ENCODE assay signal across 22 mouse cellular contexts in the genomic region with DNA sequence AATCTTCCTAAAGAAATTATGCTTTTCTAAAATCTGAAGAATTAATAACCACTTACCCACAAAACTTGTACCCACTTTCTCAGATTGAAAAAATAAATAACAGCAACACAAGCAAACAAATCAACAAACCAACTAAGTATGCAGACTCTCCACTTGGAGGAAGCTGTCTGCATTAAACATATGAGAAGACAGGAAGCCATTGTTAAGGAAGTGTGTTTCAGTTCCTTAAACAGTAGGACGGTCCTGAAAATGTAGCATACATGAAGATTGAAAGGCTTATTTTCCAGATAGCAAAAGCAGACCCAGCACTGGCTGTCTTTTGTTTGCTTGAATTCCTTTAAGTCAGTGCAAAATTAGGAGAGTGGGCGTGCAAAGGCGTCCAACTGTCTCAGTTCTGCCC.
DNase-seq lines count a peak whose midpoint lies in the region; ATAC-seq and TF ChIP-seq lines count a peak whose summit lies in the region.
"Had no signal": no experiment of that assay in that cellular context is flagged by ENCODE, and none has a peak within 500 bp of the region (broad histone marks: within the 10 kb centered on the region; RNA-seq: fewer than 3 reads in every experiment).

No protein-coding gene starts in this region.

- no peak for TF ChIP-seq POLR2A in cerebellum, adult 2 months (IDR thresholded peaks at IDR 0.05; ENCODE audit: borderline replicate concordance, insufficient read depth, low read length)

- H3K9me3 ChIP-seq in forebrain, embryonic 14.5 days (replicated peaks; ENCODE audit: control insufficient read depth, low read length) = no peaks in the 10 kb centered on the region
- H3K9me3 ChIP-seq in forebrain, embryonic 13.5 days (replicated peaks) = no peaks in the 10 kb centered on the region

- H3K4me2 ChIP-seq in forebrain, embryonic 14.5 days (ENCODE audit: low read length) = 0 out of 2 replicates have a peak overlapping the region, but pooled peaks have one; percentile 5
- H3K4me2 ChIP-seq in forebrain, embryonic 13.5 days = no peak overlapping the region

- H3K4me1 ChIP-seq in forebrain, embryonic 14.5 days (ENCODE audit: control insufficient read depth, insufficient read depth, low read length) = 0 out of 2 replicates have a peak, but pooled peaks cover 9% of the 10 kb centered on the region
- H3K4me1 ChIP-seq in forebrain, embryonic 13.5 days = peaks cover 15% of the 10 kb centered on the region
- no peaks in the 10 kb centered on the region for H3K4me1 ChIP-seq in cerebellum, adult 2 months (ENCODE audit: control insufficient read depth, insufficient read depth, low read length)

- no peaks in the 10 kb centered on the region for H3K36me3 ChIP-seq in forebrain, embryonic 14.5 days (ENCODE audit: control insufficient read depth, insufficient read depth, low read length)
- no peaks in the 10 kb centered on the region for H3K36me3 ChIP-seq in forebrain, embryonic 13.5 days (ENCODE audit: poor library complexity, severe bottlenecking)
- H3K36me3 ChIP-seq: G1E had no signal

- H3K4me3 ChIP-seq in forebrain, embryonic 14.5 days (ENCODE audit: low read depth, low read length) = no peak overlapping the region
- no peak overlapping the region for H3K4me3 ChIP-seq in forebrain, embryonic 13.5 days
- H3K4me3 ChIP-seq in cerebellum, adult 2 months (replicated peaks; ENCODE audit: insufficient read depth, low read depth, low read length) = no peak overlapping the region

- 47% methylated on average over 3 of the region's 3 CpGs for whole genome bisulfite sequencing in forebrain, embryonic 14.5 days
- 60% methylated on average over 3 of the region's 3 CpGs for WGBS in forebrain, embryonic 13.5 days
- 68% methylated on average over 3 of the region's 3 CpGs for WGBS in cerebellum, adult 2 months

- H3K27me3 ChIP-seq in forebrain, embryonic 14.5 days (replicated peaks; ENCODE audit: control insufficient read depth, insufficient read depth, low read length) = no peaks in the 10 kb centered on the region
- H3K27me3 ChIP-seq in forebrain, embryonic 13.5 days = no peaks in the 10 kb centered on the region
- no peaks in the 10 kb centered on the region for H3K27me3 ChIP-seq in cerebellum, adult 2 months (ENCODE audit: control insufficient read depth, insufficient read depth, low read length)
- H3K27me3 ChIP-seq: CH12.LX had no signal

- ATAC-seq in forebrain, embryonic 14.5 days = no peak
- ATAC-seq in forebrain, embryonic 13.5 days = no peak
- peak; percentile 55; the same call in 1 of the 2 replicates for ATAC-seq in granulocyte monocyte progenitor cell, adult 5-6 weeks (replicated peaks; ENCODE audit: poor library complexity, severe bottlenecking)
- ATAC-seq in megakaryocyte progenitor cell, adult 5-6 weeks (replicated peaks; ENCODE audit: poor library complexity) = peak; percentile 57; the same call in 1 of the 2 replicates
- ATAC-seq: activated CD4-positive, CD25-positive, alpha-beta regulatory T cell, adult 4 months; CD4-positive, CD25-positive, alpha-beta regulatory T cell, adult 4 months; Patski had no signal

- H3K27ac ChIP-seq in forebrain, embryonic 14.5 days (ENCODE audit: low read depth, low read length) = no peak overlapping the region
- no peak overlapping the region for H3K27ac ChIP-seq in forebrain, embryonic 13.5 days
- H3K27ac ChIP-seq in cerebellum, adult 2 months (ENCODE audit: insufficient read depth, low read length) = no peak overlapping the region

- TF ChIP-seq CTCF in cerebellum, adult 2 months (IDR thresholded peaks at IDR 0.05; ENCODE audit: borderline replicate concordance, insufficient read depth, low read depth, low read length) = no peak

- no peak for DNase-seq in forebrain, embryonic 14.5 days (ENCODE audit: low spot score)
- DNase-seq in adrenal gland, adult 18-20 months (ENCODE audit: low spot score in 2 of 2) = no peak
- no peak for DNase-seq in cerebellum, adult 2 months
- DNase-seq: adrenal gland, adult 2 months; adrenal gland, adult 8-10 months; adrenal gland, postnatal 10 days; adrenal gland, postnatal 14 days; adrenal gland, postnatal 25 days; adrenal gland, postnatal 36 days; B cell, adult 2 months; cerebellum, adult 11 months; cerebellum, adult 11-12 months; cerebellum, adult 18-20 months; cerebellum, adult 8-10 months had no signal

- no peak overlapping the region for H3K9ac ChIP-seq in forebrain, embryonic 14.5 days (ENCODE audit: low read length)
- H3K9ac ChIP-seq in forebrain, embryonic 13.5 days = no peak overlapping the region

Comparison
In these comparisons a context has a peak if more than half of its experiments do, and no peak if none do; other contexts are left out.
1. ATAC-seq: peak in granulocyte monocyte progenitor cell, adult 5-6 weeks (single experiment) and megakaryocyte progenitor cell, adult 5-6 weeks (single experiment); none in forebrain, embryonic 14.5 days (single experiment) and forebrain, embryonic 13.5 days (single experiment).